Mouse (Mus musculus) kidney, adult 18-20 months (tissue): ENCODE data around the gene P2ry2.

Source experiments
- DNase-seq: peaks from one replicate; pipeline ENCODE4 v3.0.0; 2021

P2ry2 gene

DNA sequence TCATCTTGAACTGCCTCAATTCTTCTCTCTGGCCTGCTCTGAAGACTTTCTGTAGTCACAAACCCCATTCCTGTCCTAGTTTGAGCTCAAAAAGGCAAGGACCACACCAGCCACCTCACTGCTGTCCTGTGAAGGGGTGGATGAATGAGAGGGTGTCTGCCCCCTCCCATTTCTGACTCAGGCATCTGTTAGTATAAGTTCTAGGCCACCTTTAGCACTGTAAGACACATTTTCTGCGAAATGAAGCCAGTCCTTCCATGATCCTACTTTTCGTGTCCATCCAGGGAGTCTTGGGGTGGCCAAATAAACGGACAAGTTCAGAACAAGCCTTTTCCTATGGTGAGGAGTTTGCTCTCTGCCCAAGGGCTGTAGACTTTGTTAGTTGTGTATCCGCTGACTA, at the start of gene P2ry2:
TSS of gene P2ry2 (minus strand) at position 326 of the 400 bp plus-strand sequence.
- DNase-seq: no peak

DNA sequence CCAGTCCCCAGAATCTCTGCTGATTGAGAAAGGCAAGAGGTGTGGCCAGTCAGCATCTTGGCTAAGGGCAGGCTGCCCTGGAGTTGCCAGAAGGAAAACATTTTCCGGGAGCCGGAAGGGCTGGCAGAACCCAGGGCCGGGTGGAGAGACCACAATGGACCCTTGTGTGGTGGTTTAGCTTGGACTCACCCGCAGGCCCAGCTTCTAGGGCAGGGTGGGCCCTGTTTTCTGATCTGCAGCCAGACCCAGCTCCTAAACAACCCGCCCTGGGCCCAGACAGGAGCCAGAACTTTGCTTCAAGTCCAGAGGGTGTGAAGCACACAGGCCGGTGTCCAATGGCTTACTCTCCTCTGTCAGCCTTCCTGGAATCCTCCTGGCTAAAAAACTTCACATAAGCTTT, 49.6 kb upstream of the P2ry2 start:
- no peak for DNase-seq

DNA sequence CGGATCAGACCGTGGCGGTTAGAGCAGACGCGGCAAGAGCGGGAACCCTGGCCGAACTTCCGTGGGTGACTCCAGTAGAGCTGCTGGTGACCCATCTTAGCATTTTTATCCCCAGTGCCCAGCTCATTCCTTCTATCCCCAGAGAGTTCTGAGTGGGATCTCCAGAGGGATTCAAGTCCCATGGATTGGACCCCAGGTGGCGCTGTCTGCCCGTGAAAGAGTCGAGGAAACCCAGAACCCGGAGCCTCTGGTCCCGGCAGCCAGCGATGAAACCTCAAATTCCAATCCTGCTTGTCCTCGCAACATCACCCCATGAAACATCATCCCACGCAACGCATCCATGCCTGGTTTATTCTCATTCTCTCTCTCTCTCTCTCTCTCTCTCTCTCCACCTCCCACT, 48.7 kb upstream of the P2ry2 start:
- DNase-seq: peak; percentile 89

DNA sequence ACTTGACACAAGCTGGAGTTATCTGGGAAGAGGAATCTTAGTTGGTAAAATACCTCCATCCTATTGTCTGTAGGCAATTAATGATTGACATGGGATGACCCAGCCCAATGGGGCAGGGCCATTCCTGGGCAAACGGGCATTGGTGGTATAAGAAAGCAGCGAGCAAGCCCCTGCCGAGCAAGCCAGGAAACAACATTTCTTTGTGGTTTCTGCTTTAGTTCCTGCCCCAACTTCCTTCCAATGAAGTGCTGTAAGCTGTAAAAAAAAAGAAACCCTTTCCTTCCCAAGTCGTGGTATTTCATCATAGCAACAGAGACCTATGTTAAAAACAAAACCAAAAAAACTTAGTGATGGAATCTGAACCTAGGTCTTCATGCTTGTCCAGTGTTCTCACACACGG, 47.8 kb upstream of the P2ry2 start:
- DNase-seq: no peak

DNA sequence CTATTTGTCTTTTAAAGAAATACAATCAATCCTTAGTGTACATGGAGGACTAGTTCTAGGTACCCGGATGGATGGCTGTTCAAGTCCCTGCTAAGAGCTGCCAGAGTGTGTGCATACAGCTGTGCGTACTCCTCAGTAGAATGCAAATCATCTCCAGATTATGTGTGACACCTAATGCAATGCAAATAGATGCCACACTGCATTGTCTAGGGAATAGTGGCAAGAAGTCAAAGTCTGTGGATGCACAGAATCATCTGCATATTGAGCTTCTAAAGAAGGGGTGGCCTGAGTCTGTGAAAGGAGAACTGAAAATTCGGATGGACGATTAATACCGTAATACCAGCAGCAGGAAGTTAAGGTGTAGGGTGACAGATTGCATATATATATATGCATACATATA, 46.5 kb upstream of the P2ry2 start:
- no peak for DNase-seq

DNA sequence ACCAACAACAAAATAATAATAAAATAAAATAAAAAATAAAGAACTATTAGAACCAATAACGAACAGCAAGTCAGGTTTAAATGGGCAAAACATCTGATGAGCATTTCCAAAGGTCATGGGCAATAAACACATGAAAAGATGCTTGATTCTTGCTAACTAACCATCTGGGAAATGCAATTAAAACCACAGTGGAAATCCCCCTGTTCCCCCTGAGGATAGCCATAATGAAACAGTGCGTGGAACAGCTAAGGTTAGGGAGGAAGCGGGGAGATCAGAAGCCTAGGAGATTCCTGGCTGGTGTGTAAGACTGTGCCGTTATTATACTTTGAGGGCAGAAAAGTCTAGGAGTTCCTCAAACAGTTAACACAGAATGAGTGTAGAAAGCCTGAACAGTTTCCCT, 44.6 kb upstream of the P2ry2 start:
- no peak for DNase-seq

DNA sequence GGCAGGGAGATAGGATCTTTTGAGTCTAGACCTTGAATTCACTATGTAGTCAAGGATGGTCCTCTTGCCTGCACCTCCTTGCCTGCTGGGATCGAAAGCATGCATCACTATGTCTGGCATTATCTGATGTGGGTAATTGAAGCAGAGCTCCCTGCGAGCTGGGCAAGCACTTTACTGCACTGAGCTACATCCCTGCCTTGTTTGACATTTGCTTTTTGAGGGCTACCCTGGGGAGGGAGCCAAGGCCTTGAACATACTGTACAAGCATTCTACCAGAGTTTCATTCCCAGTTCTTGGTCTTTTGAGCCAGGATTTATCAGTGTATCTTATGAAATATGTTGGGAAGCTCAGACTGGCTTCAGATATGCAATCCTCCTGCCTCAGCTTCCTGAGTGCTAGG, 40.5 kb upstream of the P2ry2 start:
- no peak for DNase-seq

DNA sequence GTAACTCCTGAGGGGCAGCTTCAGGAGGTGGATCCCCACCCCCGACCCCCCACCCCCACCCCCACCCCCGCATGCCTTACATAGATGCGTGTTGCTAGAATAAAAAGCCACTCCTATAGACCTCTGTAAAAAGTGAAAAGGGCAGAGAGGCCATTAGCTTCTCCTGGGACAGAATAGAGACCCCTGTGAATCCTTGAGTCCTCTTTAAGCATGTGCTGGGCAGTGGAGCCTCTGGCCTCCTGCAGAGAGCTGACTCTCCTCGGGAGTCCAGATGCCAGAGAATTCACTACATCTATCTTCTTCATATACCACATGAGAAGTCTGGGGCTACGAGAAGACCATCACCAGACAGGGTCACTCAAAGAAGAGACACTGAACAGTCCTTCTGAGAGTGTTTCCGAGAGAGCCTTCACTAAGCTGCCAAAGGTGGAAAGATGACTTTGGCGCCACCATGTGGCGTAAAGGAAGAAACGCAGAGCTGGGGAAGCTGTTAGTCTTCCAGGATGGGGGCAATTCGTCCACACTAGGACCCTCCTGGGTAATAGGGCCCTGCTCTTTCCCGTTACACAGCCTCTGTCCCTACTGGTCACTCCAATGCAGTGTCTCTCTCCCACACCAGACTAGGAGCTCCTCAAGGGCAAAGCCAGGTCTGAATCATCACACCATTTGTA, 39.0 kb upstream of the P2ry2 start:
- peak; percentile 69 for DNase-seq

DNA sequence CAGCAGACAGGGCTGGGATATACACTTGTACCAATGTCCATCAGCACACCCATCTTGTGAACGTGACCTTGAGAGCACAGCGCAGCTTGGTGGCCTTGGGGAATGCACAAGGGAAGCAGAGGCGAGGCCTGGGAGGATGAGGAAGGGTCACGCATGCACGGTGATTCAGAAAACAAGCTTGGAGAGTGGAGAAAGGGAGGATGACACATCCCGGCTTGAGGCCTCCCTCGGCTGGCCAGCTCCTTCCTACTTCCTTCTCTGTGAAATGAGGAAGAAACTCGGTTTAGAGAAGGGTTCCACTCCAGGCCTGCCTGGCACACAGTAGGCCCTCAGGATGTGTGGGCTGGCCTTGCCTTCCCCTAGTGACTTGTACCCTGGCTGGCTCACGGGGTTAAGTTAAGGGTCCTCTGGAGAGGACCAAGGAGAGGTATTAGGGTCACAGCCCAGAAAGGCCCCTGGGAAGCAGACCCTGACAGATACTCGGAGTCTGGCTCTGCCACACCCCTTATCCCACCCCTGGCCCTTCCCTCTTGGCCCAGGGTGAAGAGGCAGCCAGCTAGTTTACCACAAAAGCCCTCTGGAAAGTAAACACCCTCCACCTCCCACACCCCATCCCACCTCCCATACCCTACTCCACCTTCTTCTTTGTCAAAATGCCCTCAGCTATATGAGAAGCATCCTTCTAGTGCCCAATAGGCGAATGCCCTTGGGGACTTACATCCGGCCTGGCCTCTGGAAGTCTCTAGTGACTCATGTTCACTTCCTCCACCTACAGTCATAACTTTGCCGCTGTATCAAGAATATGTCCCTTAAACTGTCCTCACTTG, 38.3 kb upstream of the P2ry2 start:
- no peak for DNase-seq

DNA sequence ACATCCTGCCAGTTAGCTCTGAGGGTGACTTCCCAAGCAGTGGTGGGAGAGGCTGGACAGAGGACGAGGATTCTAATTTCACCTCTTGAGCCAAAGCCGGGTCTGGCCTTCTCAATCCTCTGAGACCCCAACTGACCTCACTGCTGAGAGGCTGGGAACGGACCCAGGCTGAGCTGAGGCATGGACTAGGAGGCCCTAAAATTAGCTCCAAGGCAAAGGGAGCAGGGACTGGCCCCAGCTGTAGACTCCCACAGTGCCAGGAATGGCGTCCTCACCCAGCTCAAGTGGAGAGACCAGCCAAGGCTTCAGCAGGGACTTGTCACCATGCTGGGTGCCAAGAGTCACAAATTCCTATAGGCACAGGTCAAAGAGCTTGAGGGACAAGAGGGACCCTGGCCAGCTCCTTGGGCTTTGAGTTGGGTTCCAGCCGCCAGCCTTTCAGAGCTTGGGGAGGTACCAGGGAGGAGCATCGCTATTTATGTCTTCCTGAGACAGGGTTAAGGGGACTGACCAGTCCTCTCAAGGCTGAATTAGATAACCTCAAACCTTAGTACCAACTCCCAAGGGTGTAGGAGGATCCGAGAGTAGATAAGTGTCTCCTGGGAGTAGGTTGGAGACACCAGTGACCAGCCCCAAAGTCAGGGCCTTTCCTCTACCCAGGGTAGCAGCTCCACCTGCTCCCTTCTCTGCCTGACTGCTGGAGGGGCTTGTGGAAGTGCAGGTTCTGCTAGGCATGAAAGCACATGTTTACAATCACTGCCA, 36.8 kb upstream of the P2ry2 start:
- no peak for DNase-seq

DNA sequence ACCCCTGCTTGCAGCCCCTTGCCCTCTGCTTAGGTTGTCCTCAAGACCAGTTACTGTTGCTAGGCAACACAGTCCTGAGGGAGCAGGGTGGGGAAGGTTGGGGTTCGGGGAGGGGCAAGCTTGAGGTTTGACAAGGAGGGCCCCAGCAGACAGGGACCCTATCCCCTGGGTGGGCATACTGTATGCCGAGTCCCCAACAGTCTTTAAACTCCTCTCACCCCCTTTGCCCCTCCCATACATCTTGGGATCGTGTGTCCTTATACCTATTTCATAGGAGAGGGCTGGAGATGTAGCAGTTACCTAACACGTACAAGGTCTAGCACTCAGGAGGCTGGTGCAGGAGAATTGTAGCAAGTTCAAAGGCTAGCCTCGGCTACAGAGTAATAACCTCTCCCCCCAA, 35.6 kb upstream of the P2ry2 start:
- DNase-seq: no peak

DNA sequence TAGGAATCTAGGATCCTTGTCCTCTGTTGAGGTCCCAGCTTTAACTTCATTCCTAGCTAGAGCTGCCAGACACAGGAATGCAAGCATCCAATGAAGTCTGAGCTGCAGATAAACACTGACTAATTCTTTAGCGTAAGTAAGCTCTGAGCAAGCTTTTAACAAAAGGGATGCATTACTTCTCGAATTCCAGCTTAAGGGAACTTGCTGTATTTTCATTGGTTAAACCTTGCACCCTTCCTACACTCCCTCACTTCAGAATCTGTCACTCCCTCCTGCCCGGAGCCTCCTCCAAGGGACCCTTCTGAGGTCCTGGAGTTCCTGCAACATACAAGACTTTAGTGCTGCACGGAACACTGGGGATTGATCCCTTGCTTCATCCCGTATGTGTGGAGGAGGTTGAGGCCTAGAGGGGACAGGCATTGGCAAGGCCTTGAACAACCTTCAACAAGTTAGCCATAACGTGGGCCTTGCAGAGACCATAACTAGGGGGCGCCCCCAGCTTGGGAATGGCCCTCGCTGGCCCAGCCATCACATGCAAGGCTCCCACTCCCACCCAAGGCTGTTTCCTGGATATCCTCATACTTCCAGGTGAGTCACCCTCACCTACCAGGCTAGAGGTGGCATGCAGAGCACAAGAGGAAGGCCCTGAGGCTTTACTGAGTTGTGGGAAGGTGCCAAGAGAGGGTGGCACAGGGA, 31.3 kb upstream of the P2ry2 start:
- no peak for DNase-seq

DNA sequence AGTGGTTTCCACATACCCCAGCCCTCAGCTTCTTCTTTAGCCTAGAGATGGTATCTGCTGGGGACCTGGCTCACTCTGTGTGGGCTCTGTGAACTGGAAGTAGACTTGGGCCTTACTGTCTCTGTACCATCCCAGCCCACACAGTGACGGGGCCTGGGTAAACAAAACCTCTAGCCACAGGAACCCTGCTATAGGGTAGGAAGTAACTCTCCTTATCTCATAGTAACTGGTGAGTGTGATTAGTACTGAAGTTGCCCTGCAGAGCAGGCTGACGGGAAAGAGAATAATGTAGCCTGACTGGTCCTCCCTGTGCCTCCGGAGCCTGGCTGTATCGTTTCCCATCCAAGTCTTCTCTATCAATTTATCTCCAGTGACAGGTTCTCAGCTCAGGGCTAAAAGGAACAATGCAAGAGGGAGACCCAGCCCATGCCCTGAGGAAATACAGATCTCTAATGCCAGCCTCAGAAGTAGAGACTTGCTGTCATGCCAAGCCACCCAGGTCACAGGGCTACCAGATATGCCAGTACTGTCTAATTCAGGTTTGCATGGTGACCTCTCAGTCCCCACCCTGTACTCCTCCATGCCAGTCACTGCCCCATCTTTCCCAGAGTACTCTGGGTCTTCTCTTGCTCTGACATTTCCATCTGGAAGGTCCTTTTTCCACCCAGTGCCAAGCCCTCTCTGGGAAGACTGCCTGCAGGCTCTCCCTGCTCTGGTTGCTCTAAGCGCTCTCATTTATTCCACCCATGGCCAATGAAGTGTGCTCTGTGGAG, 29.5 kb upstream of the P2ry2 start:
- no peak for DNase-seq

DNA sequence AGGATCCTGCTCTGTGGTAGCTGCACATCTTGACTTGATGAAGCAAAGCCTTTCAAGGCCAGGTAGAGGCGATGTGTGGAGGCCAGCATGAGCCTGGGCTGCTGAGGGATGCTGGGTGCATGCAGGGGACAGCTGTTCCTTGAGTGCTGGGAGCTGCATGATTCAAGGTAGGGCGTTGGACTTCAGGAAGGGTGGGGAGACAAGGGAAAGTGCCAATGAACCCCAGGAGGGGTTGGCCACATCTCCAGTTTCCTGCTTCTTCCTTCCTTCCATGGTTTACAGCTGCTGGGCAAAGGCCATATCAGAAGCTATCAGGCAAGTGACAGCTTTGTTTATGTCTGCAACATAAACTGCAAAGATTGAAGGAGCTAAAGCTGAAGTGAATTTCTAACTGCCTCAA, 28.9 kb upstream of the P2ry2 start:
- DNase-seq: no peak

DNA sequence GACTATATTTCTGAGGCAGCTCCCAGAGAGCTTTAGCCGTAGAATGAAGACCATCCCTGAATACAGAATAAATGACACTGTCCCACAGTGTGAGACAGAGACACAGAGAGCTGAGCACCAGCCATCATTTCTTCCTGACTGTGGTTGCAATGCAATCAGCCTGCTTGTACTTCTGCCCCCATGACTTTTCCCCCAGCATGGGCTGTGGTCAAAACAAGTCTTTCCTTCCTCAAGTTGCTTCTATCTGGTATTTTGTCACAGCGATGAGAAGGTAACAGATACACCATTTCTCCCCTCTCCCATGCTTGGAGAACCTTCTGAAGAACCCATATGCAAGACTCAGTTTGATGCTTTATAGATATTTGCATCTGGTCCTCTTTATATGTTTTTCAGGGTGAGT, 20.7 kb upstream of the P2ry2 start:
- DNase-seq: no peak

DNA sequence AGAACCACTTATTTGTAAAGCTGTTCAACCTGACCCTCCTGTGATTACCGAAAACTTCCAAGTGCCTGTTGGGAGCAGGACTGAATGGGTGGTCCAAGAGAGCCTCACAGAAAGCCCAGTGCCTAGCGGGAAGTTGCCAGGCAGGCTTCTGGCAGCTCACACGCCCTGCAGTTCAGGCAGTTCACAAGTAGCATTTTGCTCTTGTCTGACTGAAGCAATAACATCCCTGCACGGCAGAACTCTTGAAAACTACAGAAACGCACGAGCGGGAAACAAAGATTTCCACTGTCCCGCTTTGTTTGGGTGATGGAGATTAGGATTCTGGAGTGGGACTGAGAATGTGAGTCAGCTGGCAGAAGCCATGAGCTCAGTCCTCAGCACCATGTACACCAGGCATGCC, 18.6 kb upstream of the P2ry2 start:
- DNase-seq: no peak

DNA sequence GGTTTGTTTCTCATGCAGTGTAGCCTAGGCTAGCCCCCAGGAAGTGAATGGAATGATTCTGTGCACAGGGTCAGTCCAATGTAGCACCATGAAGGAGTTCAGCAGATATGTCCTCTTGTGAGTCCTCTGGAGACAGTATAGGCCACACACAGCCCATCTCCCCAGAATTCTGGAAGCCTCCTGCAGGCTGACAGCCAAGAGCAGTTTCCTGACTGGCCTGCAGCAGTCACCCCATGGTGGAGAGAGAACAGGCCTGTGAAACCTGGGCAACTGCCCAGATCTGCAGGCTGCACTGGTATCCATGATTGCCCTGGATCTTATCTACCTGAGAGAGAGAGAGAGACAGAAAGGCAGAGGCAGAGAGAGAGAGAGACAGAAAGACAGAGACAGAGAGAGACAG, 18.1 kb upstream of the P2ry2 start:
- no peak for DNase-seq

DNA sequence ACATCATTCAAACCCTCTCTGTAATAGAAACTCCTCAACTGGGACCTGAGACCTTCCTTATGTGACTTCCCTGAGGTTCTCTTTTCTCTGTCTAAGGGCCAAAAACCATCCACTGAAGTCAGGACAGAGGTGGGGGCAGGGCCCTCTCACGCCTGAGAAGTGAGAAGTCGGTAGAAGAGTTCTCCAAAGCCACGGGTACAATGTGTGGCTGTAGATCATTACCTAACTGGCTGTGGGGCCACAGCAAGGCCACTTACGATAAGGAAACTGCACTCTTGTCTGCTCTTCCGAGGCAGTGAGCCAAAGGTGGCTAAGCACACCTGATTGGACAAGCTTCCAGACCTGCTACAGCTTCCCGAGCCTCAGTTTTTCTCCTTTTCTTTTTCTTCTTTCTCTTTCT, 16.8 kb upstream of the P2ry2 start:
- DNase-seq: no peak

DNA sequence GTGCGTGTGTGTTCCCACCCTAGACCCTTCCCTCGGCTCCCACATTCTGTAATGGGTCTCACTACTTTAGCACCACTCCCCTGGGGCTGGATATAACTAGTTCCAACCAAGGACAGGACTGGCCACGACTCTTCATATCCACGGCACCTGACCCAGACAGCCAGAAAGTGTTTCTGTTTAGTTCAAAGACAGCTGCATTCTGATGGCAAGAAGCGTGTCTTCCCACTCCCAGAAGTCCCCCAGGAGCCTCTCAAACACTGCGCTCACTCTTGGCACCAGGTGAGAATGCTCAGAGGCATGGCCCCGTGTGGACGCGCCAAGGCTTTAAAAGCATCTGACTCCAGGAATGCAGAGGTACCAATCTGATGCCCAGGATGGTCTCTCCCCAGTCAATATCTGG, 16.3 kb upstream of the P2ry2 start:
- no peak for DNase-seq

DNA sequence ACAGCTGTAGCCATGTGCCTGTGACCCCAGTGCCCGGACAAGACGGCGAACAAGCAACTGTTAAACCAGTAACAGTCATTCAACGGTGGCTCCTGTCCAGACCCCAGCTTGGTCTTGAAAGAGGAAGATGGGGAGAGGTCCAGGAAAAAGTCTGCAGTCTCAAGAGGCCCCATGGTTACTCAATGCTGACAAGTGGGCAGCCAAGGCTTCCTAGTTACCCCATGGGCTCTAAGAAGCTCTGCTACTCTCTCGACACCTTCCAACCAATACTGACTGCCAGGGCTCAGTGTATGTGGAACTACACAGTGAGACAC, 15.7 kb upstream of the P2ry2 start:
- DNase-seq: no peak

DNA sequence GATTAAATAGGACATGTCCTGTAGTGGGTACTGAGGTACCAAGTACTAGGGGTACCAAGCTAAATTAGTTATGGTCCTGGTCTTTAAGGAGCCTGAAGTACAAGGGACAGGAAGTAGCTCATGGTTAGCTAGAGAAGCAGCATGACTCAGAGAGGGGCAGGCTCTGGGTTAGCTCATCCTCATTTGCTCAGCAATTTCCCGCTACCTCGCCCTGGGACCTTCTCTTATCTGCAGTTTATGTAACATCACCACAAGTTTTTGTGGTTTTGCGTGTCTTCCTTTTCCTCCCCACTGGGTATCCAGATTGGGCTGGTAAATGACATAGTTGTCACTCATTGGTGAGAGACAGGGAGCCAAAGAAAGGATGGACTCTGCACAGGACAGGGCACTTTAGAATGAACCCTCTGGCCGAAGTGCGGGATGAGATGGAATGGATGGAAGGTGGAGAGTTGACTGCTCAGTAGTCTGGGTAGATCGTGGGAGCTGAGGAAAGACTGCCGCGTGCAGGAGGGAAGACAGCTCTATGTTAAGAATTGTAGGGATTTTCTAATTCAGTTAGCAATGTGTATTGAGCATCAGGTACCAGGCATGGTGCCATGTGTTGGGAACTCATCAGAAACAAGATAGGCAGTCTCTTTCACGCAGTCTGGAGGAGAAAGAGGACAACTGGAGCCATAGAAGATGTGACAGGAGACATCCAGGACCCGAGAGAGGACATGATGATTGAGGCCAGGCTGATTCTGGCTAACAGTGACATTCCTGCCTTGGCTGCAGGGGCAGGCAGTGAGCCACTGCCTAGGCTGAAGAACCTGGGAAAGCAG, 15.2 kb upstream of the P2ry2 start:
- no peak for DNase-seq

DNA sequence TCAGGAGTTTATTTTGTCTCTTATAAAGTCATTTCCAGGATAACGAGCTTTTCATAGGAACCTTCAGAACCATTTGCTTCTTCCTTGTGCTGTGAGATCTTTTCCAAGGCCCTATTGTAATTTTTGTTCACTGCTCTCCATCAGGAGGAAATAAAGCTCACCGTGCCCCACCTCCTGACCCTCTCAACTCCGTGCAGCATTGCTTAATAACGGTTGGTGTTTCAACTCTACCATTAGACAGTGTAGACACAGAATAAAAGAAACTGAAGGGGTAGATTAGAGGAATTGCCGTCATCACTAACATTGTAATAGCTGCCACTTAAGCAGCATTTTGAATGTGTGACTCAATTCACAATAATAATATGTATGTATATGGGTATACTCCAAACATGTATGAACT, 14.2 kb upstream of the P2ry2 start:
- no peak for DNase-seq
